In the genomic region with DNA sequence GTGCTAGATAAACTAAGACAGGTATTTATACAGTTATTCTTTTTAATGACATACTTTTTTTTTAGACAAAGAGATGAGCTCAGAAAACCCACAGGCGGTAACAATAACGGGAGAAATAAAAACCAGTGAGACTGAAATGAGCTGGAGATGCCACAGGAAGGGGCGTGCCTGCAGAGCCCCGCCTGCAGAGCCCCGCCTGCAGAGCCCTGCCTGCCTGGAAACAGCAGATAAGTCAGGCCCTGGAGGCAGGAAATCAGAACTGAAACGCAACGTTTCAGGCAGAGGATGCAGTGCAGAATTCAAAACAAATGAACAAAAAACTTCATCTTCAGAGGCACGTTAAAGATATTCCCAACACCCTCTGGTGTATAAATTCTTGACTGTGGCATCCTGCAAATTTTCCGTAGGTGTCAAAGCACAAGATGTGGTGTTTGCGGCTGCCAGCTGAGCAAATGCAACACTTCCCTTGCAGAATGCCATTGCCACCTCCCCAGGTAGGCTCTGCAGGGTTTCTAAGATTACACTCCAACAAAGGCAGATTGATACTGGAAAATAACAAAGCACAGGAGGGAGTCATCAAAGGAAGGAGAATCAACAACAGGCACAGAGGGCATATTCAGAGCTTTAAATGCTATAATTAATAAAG, we compare ENCODE assay signal across 8 mouse cellular contexts.
DNase-seq lines count a peak whose midpoint lies in the region; ATAC-seq and TF ChIP-seq lines count a peak whose summit lies in the region.

No protein-coding gene starts in this region.

- peak overlapping the region; percentile 55; the same call in 1 of the 2 replicates for H3K9ac ChIP-seq in heart, embryonic 11.5 days (ENCODE audit: low read depth, low read length)
- H3K9ac ChIP-seq in forebrain, embryonic 16.5 days (replicated peaks; ENCODE audit: low read depth, low read length): 0 out of 2 replicates have a peak overlapping the region, but pooled peaks have one; percentile 13

- H3K36me3 ChIP-seq in heart, embryonic 11.5 days (ENCODE audit: control insufficient read depth, insufficient read depth, low read length): no peaks in the 10 kb centered on the region
- H3K36me3 ChIP-seq in G1E (replicated peaks): no peaks in the 10 kb centered on the region
- H3K36me3 ChIP-seq in forebrain, embryonic 16.5 days (ENCODE audit: control insufficient read depth, insufficient read depth): no peaks in the 10 kb centered on the region

- TF ChIP-seq CTCF in G1E (IDR thresholded peaks at IDR 0.05; ENCODE audit: low read depth, low read length): no peak

- no peaks in the 10 kb centered on the region for H3K9me3 ChIP-seq in heart, embryonic 11.5 days (replicated peaks; ENCODE audit: control insufficient read depth, low read length)
- H3K9me3 ChIP-seq in G1E (replicated peaks): no peaks in the 10 kb centered on the region
- no peaks in the 10 kb centered on the region for H3K9me3 ChIP-seq in forebrain, embryonic 16.5 days (ENCODE audit: control insufficient read depth, low read length)

- ATAC-seq in heart, embryonic 11.5 days (replicated peaks; ENCODE audit: insufficient number of reproducible peaks, low FRiP score, low TSS enrichment): no peak; the same call in 1 of the 2 replicates
- peak; percentile 68 for ATAC-seq in G1E (ENCODE audit: extremely low read depth, insufficient number of reproducible peaks, low FRiP score, poor library complexity, severe bottlenecking)
- peak; percentile 70 for ATAC-seq in forebrain, embryonic 16.5 days

- 4% methylated on average over 10 of the region's 10 CpGs for WGBS in heart, embryonic 11.5 days (ENCODE audit: insufficient replicate concordance)
- WGBS in forebrain, embryonic 16.5 days: 12% methylated on average over 10 of the region's 10 CpGs

- H3K27ac ChIP-seq in heart, embryonic 11.5 days (ENCODE audit: low read depth, low read length): no peak overlapping the region
- no peak overlapping the region; the same call in 1 of the 2 replicates for H3K27ac ChIP-seq in forebrain, embryonic 16.5 days (ENCODE audit: low read length)

- DNase-seq in heart, postnatal 4 days: no peak
- no peak for DNase-seq in G1E (ENCODE audit: low spot score)
- DNase-seq in liver: peak; percentile 85
- DNase-seq in spleen, postnatal 36 days (ENCODE audit: low spot score in 2 of 2): peak; percentile 43 to 49
- no peak for DNase-seq in layer of hippocampus, postnatal 25 days (ENCODE audit: extremely low spot score in 1 of 2, low spot score in 1 of 2)
- no peak for DNase-seq in right cerebral cortex, postnatal 4 days

- peak overlapping the region; percentile 52 for H3K4me2 ChIP-seq in heart, embryonic 11.5 days
- H3K4me2 ChIP-seq in forebrain, embryonic 16.5 days (ENCODE audit: low read length): peak overlapping the region; percentile 25; the same call in 1 of the 2 replicates

- no peak overlapping the region for H3K4me3 ChIP-seq in heart, embryonic 11.5 days (ENCODE audit: low read depth, low read length)
- no peak overlapping the region for H3K4me3 ChIP-seq in G1E (ENCODE audit: low read depth, low read length)
- H3K4me3 ChIP-seq in forebrain, embryonic 16.5 days (replicated peaks; ENCODE audit: low read length): no peak overlapping the region

- no peaks in the 10 kb centered on the region for H3K27me3 ChIP-seq in heart, embryonic 11.5 days (ENCODE audit: control insufficient read depth, insufficient read depth, low read length)
- H3K27me3 ChIP-seq in G1E (ENCODE audit: insufficient read depth, low read length): no peaks in the 10 kb centered on the region
- no peaks in the 10 kb centered on the region for H3K27me3 ChIP-seq in forebrain, embryonic 16.5 days (replicated peaks; ENCODE audit: control insufficient read depth, insufficient read depth, low read length)

- 0 out of 2 replicates have a peak, but pooled peaks cover 2% of the 10 kb centered on the region for H3K4me1 ChIP-seq in heart, embryonic 11.5 days (ENCODE audit: control insufficient read depth, insufficient read depth, low read length)
- 0 out of 2 replicates have a peak, but pooled peaks cover 3% of the 10 kb centered on the region for H3K4me1 ChIP-seq in G1E (ENCODE audit: insufficient read depth, low read depth, low read length)
- H3K4me1 ChIP-seq in forebrain, embryonic 16.5 days (replicated peaks; ENCODE audit: control insufficient read depth, insufficient read depth, low read length): peaks cover 4% of the 10 kb centered on the region; the same call in 1 of the 2 replicates

Comparison
In these comparisons a context has a peak if more than half of its experiments do, and no peak if none do; other contexts are left out.
1. DNase-seq: peak in liver (single experiment) and spleen, postnatal 36 days (2 of 2); none in heart, postnatal 4 days (single experiment), G1E (single experiment), layer of hippocampus, postnatal 25 days (0 of 2) and right cerebral cortex, postnatal 4 days (single experiment).